Mouse (Mus musculus): Measurements from ENCODE around the gene Psmb3.
"Not testable (repeated sequence)": the region's sequence is repeated elsewhere in the genome, so short reads cannot be mapped to it uniquely, and the experiment has no call there.

Psmb3 gene

GRCm38 (mm10) chr11:97703039-97703826 lies at the start of gene Psmb3:
Psmb3 (plus strand) TSS chr11:97703399.
- in situ Hi-C loops (cut with MboI; ENCODE audit: low pct_unique_long_range_greater_than_20kb in 1 of 2, low sequenced_read_pairs in 2 of 2, unreplicated experiment in 1 of 2): loop anchor here in 1 of 2 experiments (5.0 kb wide), 2 partner anchors 34 to 66 kb away; no protein-coding TSS in a partner anchor

GRCm38 (mm10) chr11:97654210-97654609 lies 49.0 kb upstream of the Psmb3 start:
- in situ Hi-C loops (cut with MboI; ENCODE audit: low pct_unique_long_range_greater_than_20kb in 1 of 2, low sequenced_read_pairs in 2 of 2, unreplicated experiment in 1 of 2): loop anchor here in 1 of 2 experiments (5.0 kb wide), 1 partner anchor 78 kb away; no protein-coding TSS in a partner anchor

GRCm38 (mm10) chr11:97656269-97656971 lies 46.8 kb upstream of the Psmb3 start:
- in situ Hi-C loops (cut with MboI; ENCODE audit: low pct_unique_long_range_greater_than_20kb in 1 of 2, low sequenced_read_pairs in 2 of 2, unreplicated experiment in 1 of 2): no loop called here

GRCm38 (mm10) chr11:97657184-97657945 lies 45.8 kb upstream of the Psmb3 start:
- in situ Hi-C loops (cut with MboI; ENCODE audit: low pct_unique_long_range_greater_than_20kb in 1 of 2, low sequenced_read_pairs in 2 of 2, unreplicated experiment in 1 of 2): no loop called here

GRCm38 (mm10) chr11:97657967-97658366 lies 45.2 kb upstream of the Psmb3 start:
- in situ Hi-C loops (cut with MboI; ENCODE audit: low pct_unique_long_range_greater_than_20kb in 1 of 2, low sequenced_read_pairs in 2 of 2, unreplicated experiment in 1 of 2): not testable (repeated sequence)

GRCm38 (mm10) chr11:97658751-97659266 lies 44.4 kb upstream of the Psmb3 start:
- in situ Hi-C loops (cut with MboI; ENCODE audit: low pct_unique_long_range_greater_than_20kb in 1 of 2, low sequenced_read_pairs in 2 of 2, unreplicated experiment in 1 of 2): no loop called here

- in situ Hi-C loops (cut with MboI; ENCODE audit: low pct_unique_long_range_greater_than_20kb in 1 of 2, low sequenced_read_pairs in 2 of 2, unreplicated experiment in 1 of 2): no loop called here
Observed at GRCm38 (mm10) chr11:97659267-97659989, 43.8 kb upstream of the Psmb3 start.

- in situ Hi-C loops (cut with MboI; ENCODE audit: low pct_unique_long_range_greater_than_20kb in 1 of 2, low sequenced_read_pairs in 2 of 2, unreplicated experiment in 1 of 2): no loop called here
Observed at GRCm38 (mm10) chr11:97659990-97660714, 43.0 kb upstream of the Psmb3 start.

GRCm38 (mm10) chr11:97660734-97661647 lies 42.2 kb upstream of the Psmb3 start:
- in situ Hi-C loops (cut with MboI; ENCODE audit: low pct_unique_long_range_greater_than_20kb in 1 of 2, low sequenced_read_pairs in 2 of 2, unreplicated experiment in 1 of 2): no loop called here

- in situ Hi-C loops (cut with MboI; ENCODE audit: low pct_unique_long_range_greater_than_20kb in 1 of 2, low sequenced_read_pairs in 2 of 2, unreplicated experiment in 1 of 2): no loop called here
Observed at GRCm38 (mm10) chr11:97661648-97662133, 41.5 kb upstream of the Psmb3 start.

GRCm38 (mm10) chr11:97662207-97662892 lies 40.8 kb upstream of the Psmb3 start:
- in situ Hi-C loops (cut with MboI; ENCODE audit: low pct_unique_long_range_greater_than_20kb in 1 of 2, low sequenced_read_pairs in 2 of 2, unreplicated experiment in 1 of 2): no loop called here

- in situ Hi-C loops (cut with MboI; ENCODE audit: low pct_unique_long_range_greater_than_20kb in 1 of 2, low sequenced_read_pairs in 2 of 2, unreplicated experiment in 1 of 2): no loop called here
Observed at GRCm38 (mm10) chr11:97662893-97663527, 40.2 kb upstream of the Psmb3 start, which contains the start of gene Mllt6. Mllt6 (plus strand) TSS chr11:97663414.

GRCm38 (mm10) chr11:97663528-97664338 lies 39.5 kb upstream of the Psmb3 start:
- in situ Hi-C loops (cut with MboI; ENCODE audit: low pct_unique_long_range_greater_than_20kb in 1 of 2, low sequenced_read_pairs in 2 of 2, unreplicated experiment in 1 of 2): no loop called here

- in situ Hi-C loops (cut with MboI; ENCODE audit: low pct_unique_long_range_greater_than_20kb in 1 of 2, low sequenced_read_pairs in 2 of 2, unreplicated experiment in 1 of 2): no loop called here
Observed at GRCm38 (mm10) chr11:97664339-97664665, 38.9 kb upstream of the Psmb3 start.

GRCm38 (mm10) chr11:97664771-97665240 lies 38.4 kb upstream of the Psmb3 start:
- in situ Hi-C loops (cut with MboI; ENCODE audit: low pct_unique_long_range_greater_than_20kb in 1 of 2, low sequenced_read_pairs in 2 of 2, unreplicated experiment in 1 of 2): no loop called here

All from mouse embryonic stem cell (cell line).